Mouse (Mus musculus) embryo, embryonic 11.5 days (tissue): ENCODE results near the gene Nup93.
A peak's percentile ranks its signal among the peaks of the same experiment; 100 is the strongest.

Experiments
- DNase-seq: peaks from one replicate; pipeline ENCODE4 v3.0.0-alpha.2; 2012; ENCODE audit warnings: low read depth, low spot score

The Nup93 gene

DNA sequence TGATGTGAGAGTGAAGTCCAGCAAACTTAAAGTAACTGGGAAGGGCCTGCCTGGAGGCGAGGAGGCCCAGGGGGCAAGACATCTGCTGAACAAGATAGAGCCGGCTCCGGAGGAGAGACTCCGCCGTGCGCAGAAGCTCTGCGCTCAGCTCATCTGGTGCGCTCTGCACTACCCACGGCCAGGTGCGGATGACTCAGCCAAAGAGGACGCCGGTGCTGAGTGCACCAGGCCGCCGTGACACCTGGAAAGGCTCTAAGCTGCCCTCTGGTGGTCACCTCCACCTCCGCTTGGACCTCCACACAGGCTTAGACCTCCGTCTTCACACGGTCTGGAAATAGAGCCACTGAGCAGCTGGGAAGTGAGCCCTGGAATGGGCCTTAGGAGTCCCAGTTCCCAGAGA is 27.8 kb upstream of the Nup93 start:
- no peak for DNase-seq

DNA sequence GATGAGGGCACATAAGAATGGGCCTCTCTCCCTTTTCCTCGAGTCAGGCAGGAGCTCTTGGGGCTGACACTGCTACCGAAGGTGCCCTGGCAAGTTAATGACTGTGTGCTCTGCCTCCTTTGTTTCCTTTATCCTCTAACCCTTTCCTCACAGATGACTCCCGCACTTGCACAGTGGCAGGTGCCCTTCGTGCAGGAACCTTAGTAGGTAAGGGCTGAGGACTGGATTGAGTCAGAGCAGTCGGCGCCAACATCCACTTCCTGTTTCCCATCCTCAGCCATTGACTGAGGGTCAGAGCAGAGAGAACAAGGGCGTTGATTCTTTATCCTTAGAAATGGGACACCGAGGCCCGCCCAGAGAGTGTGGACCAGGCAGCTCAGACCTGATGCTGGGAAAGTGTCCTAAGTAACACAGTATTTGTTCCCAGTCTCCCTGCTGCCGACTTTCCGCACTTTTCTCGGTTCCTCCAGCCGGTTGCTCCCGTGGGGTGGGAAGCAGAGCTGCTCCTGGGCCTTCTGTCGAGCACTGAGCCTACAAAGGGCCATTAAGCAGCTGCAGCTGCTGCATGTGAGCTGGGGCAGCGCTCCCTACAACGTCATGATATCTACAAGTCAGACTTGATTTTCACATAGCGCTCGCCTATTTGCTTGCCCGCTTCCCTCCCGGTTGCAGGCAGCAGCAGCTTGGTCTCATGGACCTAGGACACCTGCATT is 26.9 kb upstream of the Nup93 start:
- no peak for DNase-seq

DNA sequence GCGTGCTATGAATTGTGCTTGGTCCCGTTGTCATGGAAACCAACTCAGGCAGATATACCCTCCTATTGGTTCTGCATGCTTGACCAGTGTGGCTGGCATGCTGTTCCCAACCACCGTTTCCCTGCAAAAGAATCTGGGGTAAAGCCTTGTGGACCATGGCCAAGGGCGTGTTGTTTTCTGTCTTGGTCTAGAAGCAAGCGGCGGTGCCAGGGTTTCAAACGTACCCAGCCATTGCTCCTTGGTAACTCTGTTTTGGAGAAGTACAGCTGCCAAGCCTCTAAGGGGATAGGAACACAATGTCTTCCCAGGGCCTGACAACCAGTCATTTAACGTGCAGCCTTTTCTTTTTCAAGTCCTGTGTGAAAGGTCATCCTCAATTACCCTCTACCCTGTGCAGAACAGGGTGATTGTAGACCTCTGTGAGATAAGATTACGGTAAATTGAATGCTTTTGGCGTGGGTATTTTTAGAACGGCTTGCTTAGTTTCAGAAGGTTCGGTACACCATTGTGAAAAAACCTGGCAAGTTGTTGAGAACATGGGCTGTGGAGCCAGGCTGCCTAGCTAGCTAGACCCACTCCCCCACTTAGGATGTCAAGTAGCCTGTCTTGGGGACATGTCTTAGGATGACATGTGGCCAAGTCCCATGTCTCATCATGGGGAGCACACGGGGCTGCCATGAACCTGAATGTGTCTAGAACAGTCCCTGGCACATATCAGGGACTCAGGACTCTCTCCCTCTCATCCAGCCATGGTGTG is 24.9 kb upstream of the Nup93 start:
- DNase-seq = no peak

DNA sequence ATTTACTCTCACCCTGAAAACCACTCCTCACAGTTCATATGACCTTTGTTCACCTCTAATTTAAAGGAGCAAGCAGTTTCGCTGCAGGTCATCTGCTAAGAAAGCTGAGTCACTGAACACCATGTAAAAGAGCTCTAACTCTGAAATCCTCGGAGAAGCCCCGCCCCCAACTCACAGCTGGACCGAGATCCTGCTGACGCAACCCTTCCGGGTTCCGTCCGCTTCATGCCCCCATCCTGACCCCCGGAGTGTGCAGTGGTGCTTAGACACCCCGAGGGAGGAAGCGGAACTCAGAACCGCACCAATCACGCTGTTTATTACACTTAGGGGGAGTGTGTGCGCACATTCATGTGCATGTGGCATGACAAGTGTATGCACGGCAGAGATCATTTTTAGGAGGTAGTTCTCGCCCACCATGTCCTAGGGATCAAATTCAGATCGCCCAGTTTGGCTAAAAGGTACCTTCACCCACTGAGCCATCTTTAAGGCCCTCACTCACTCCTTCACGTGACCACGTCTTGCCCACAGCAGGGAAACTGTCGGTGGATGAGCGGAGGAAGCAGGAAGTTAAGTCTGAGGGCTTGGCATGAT is 23.2 kb upstream of the Nup93 start:
- DNase-seq = no peak

DNA sequence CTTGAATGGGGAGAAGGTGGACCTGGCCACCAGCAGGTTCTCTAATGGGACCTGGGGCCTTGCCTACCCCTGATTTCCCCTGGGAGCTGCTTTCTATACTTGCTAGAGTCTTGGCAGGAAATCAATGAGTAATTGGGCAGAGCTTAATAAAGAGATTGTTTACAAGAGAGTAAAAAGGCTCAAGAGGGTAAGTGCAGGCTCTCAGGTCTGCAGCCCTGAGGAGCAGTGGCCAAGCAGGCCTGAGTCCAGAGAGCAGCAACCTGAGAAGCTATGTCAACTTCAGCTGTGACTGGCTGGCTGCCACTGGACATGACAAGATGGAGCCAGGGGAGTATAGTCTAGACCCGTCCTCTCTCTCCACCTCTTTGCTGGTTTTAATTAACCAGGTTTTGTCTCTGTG is 21.4 kb upstream of the Nup93 start:
- no peak for DNase-seq

DNA sequence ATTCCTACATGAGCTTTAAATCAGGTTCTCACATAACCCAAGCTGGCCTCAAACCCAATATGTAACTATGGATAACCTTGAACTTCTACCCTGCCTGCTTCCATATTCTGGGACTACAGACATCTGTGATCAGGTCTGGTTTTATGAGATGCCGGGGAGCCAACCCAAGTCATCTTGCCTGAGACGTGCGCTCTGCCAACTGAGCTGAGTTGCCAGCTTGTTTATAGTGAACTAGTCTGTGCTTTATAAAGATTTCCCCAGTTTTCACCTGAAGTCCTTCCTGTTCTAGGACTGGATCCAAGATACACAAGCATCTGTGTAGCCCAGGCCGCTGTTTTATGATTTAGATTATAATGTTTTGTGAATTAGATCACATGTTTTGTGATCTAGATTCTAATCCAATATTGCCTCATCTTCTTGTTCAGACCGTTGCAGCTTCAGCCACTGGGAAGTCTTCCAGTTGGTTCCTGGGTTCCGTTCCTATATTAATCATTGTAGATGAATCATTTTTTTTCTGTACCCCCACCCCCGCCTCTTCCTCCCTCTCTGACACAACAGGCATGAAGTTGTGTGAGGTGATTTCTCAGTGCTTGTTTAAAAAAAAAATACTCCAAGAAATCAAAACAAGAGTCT is 19.7 kb upstream of the Nup93 start:
- no peak for DNase-seq

DNA sequence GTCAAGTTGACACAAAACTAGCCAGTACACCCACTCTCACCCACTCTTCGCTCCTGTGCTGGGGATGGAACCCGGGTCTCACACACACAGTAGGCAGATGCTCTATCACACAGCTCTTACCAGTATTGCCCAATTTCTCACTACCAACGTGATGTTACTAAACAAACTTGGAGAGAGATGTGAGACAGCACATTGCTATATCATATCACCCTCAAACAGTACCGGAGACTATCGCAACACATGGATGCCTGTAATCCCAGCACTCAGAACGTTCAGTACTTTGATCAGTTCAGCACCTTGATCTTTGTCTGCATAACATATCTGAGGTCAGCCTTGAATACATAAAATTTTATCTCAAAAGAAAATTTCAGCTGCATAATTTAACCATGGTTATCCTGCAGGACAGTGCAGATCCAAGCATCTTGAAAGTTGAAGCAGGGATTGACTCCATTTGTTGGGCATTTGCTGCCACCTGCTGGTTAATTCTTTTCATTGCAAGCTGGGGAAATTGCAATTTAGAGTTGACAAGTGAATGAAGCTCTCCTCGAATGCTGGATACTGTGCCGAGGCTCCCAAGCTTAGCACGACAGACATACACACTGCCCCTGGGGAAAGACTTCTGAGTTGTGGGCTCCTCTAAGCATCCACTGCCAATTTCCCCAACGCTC is 15.0 kb upstream of the Nup93 start:
- no peak for DNase-seq

DNA sequence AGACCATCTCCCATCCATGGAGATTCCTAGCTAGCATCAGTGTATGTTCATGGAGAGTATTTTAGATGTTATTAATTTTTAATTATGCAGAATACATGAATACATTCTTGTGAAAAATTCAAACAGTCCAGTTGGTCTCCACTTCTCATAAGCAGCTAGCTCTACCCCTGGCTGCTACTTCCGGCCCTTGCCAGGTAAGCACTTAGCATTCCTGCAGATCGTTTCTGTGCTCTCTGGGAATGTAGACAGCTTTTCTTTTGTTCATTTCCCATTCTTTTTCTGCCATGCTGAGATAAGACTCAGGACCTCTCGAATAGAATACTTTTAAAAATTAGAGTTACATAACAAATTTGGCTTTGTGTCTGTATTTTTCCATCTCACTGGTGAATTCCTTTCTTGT is 10.3 kb upstream of the Nup93 start:
- no peak for DNase-seq

DNA sequence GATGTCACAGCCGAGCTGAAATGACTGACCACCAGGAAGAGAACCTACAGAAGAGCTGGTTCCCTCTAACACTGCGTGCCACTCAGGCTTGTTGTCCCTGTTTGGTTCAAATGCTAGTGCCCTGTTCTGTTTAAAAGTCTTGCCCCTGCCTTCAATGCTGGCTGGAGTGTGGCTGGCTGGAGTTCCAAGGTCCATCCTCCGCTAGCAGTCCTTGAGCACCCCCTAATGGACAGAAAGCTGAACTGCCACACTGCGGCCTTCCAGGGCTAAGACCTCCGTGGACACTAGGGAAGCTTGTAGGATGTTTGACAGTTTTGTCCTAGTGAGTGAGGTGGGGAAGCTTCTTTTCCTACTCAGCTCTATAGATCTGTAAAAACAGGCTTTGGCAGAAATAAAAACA is 8.6 kb upstream of the Nup93 start:
- peak; percentile 61 for DNase-seq

DNA sequence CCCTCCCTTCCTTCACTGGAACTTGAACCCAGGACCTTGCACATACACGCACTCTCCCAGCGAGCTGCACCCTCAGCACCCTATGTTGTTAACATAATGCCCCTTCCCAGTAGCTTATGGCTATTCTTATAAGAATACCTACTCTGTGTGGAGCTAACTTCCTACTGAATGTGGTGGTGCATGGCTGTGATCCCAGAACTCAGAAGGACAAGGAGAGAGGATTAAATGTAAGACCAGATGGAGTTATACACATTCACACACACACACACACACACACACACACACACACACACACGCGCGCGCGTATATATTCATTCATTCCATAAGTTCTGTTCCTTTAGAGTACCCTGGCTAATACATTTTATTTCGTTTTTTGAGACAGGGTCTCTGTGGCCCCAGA is 8.1 kb upstream of the Nup93 start:
- DNase-seq = no peak

DNA sequence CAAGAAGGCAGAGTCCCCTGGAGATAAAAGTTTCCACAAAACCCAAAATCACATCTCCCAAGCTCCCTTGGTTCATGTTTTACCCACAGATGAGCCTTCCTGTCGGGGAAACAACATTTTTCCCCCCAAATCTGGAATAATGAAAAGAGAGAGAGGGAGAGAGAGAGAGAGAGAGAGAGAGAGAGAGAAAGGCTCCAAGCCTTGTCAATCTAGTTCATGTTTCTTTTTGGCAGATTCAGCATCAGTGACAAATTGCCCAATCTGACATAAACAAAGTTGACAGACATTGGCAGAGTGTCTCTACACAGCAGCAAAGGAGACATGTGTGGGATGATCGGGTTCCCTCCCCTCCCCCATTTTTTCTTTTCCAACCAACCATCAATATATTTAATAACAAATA is 6.9 kb upstream of the Nup93 start:
- no peak for DNase-seq

DNA sequence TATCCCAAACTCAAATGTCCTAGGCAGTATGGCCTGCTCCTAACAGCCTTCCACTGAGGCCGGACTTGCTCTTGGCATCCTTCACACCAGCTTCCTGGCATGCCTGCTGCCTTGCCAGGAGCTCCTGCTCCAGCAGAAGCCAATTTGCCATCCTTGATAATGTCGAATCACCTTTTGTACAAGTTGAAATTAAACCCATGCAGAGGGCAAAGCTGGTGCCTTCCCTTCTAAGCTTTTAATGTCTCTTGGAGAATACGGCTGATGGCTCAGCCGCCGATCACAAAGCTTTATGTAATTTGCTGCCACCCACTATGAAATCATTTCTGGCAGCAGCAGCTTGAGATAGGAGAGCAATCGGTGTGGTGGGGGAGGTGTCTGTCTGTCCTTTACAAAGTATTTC is 4.7 kb upstream of the Nup93 start:
- DNase-seq = no peak

DNA sequence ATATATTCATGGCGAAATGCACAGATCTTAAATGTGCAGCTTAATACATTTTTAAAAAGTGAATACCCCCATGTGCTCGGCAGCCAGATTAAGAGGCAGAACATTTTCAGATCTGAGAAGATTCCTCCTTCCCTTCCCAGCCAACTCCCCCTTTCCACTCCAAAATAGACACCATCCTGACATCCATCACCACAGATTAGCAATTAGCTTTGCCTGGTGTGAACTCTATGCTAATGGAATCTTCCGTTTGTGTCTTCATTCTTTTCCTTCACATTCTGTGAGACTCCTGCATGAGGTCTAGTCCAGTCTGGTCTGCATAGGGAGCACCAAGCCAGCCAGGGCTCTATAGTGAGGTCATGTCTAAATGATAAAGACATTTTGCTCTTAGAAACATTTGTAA is 4.1 kb upstream of the Nup93 start:
- DNase-seq = no peak

DNA sequence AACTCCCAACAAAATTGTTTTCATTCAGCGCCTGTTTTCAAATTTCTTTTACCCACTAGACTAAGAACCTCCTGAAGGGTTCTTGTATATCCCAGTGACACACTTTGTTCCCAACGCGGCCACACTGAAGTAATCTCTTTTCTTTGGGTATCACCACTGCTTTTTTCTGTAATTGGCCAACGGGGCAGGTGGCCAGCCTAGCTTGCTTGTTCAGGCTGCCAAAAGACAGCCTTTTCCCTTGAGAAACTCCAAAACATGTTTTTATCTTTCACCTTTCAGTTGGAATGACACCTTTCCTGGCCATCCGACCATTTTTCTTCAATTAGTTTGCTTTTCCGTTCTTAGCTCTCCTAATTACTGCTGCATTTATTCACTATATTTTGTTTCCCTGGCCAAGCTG is 545 bp upstream of the Nup93 start:
- no peak for DNase-seq

DNA sequence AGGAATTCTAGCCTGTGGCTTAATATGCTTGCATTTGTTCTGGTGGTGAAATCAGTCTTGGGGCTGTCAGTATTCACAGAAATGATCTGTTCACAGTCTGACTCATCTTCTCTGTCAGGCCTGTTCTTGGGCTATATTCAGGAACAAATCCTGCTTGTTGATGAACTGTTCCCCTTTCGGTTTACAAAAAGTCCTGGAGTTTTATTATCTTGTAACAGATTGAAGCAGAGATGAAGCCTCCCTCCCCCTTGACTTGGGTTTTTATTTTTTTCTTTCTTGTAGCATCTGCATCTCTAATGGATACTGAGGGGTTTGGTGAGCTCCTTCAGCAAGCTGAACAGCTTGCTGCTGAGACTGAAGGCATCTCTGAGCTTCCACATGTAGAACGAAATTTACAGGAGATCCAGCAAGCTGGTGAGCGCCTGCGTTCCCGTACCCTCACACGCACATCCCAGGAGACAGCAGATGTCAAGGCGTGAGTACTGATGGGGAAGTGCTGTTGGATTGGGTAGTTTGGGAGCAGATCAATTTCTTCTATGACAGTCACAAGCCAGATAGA is 13.1 kb downstream of the Nup93 start:
- DNase-seq = no peak

DNA sequence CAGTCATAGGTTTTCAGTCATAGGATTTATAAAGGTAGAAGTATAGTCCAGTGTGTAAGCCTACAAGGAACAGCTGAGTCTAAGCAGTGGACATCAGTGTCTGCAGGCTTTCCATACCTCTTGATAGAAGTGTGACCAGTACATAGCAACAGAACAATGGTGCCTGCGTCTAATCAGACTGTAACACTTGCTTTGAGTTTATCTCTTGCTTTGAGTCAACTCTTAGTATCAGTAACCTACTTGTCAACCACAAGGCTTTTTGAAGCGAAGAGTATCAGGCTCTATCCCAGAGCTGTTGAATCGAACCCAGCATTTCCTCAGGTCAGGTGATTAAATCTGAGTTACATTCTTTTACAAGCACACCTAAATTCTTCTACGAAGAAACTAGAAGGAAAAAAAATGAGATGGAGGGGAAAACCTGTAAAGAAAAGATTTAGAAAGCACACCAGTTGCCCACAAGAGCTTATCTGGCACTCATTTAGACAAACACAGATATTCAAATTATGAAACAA is 25.9 kb downstream of the Nup93 start:
- DNase-seq = no peak

DNA sequence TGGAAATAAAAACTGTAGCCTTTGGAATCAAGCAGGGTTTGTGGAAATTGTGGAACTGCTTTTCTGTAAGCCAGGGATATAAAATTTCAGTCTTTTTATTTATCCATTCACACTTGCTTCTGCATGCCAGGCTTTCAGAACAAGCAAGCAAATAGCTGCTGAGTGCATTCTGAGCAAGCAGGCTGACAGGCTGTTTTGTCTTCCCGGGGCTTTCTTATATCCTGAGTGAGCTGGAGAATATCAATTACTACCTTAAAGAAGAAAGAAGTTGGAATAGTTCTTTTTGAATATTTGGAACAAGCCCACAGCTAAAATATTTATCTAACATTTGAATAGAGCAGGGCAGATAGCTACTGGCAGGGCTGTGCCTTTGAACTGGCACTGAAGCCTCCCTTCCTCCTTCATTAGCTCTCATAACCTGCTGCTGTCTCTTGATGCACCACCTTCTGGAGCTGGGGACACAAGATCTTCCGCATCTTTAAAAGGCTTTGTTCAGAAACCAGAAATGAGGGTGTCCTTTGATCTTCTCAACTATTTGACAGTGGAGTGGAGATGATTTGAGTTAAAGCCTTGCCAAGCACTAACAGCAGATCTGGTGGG is 35.6 kb downstream of the Nup93 start:
- DNase-seq = no peak

DNA sequence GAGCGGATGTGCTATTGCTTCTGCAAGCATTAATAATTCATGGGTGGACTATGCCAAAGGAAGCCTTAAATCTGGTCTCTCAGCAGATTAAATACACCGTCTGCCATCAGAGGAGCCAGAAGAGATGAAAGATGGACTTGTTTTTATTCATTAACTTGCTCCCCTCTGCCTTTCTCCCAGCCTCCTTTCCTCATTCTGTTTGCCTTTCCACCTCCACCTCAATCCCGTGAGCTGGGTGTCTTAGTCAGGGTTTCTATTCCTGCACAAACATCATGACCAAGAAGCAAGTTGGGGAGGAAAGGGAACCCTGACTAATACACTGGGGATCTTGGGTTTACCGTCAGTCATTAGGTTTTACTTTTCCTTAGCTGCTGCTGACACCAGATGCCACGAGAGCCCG is 44.5 kb downstream of the Nup93 start:
- no peak for DNase-seq

DNA sequence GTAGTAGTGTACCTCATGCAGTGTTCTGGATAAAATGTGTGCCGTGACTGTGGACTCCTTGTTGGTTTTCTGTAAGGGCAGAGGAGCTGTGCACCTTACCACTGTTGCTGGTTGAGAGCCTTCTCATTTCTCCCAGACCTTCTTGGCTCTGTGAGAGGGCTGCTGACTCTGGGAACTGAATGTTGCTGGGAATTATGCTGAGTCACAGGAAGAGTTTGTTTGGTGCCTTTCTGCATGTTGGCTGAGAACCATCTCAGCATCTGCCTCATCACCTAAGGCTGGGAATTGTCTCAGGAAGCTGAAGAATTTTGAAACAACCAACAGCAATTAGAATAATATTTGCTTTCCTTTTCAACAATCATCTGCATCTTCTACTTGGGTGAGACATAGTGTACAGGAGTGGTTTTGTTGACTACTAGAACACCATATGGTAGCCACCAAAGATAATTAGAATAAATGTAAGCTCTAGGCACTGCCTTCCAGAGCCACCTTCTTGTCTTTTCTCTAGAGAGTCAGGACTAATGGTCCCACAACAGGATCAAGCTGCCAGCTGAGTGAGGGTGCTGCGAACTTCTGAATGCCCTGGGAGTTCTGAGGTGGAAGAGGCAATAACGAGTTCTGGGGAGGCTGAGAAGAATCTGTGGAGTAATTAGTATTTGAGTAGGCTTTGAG is 48.4 kb downstream of the Nup93 start:
- no peak for DNase-seq

DNA sequence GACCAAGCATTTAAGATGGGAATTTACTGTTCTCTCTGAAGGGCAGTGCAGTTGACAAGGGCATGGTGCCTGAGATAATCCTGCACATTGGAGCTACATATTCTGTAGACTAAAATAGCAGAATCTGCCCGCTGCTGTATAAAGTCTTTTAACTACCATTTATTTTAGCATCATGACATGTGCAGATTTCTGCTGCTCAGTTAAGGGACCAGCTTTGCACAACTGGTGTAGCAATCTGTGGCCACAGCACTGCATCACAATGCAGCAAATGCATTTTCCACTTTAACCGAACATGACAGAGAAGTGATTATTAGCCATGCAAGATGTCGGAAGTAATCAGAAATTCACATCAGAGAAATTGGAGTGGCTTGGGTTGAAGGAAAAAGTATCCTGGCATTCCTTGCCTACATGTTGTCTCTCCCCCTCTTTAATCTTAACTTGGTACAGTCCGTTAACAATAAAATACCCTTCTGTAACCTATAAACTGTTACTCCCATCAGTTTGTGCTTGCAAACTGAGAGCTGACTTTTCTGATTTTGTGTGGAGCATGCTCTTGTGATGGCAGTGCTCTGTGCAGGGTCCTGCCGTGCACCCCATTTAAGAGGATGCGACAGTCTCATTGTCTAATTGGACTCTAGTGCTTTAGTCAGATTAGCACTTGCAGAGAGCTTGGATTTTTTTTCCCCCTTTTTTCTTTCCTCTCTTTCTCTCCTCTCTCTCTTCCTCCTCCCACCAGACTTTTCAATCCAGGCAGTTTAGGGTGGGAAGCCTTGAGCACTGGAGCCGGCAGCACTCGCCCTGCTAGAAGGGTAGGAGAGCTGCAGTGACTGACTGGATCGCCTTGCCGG is 52.2 kb downstream of the Nup93 start:
- no peak for DNase-seq
